Mouse (Mus musculus) heart, postnatal 25 days (tissue): ENCODE measurements around the gene Cpeb4. TPM values are rescaled to one million over a fixed set of nuclear protein-coding genes. Genes with fewer than 3 reads are reported as not detected.

Source experiments
- DNase-seq: peaks from one replicate; pipeline ENCODE4 v3.0.0; 2022; ENCODE audit warnings: low spot score
- intact Hi-C: fragments of 180-260 bp; cut with DNase I; formaldehyde crosslinking; loops from one replicate; pipeline ENCODE4 v1.15.1; 2025
- total RNA-seq, 2 experiments: library from RNA; stranded (reverse); gene quantifications; 2 replicates each; pipeline ENCODE4 v1.2.3; 2021

Cpeb4 gene
- total RNA-seq = 10 to 100 TPM; 80.9 to 92.0 TPM

GRCm38 (mm10) chr11:31871911-31872310 is at the start of gene Cpeb4:
TSS of gene Cpeb4 (plus strand) at chr11:31872211.
- intact Hi-C loops = loop anchor here (2.0 to 5.0 kb wide), 5 partner anchors 29 to 197 kb away; no protein-coding TSS in a partner anchor
- DNase-seq = no peak

GRCm38 (mm10) chr11:31822556-31822955 is 49.5 kb upstream of the Cpeb4 start:
- no peak for DNase-seq
- intact Hi-C loops = no loop called here

GRCm38 (mm10) chr11:31823513-31823912 is 48.5 kb upstream of the Cpeb4 start:
- DNase-seq = no peak
- intact Hi-C loops = no loop called here

- intact Hi-C loops = no loop called here
- DNase-seq = peak; percentile 10
These were observed 47.4 kb upstream of the Cpeb4 start for GRCm38 (mm10) chr11:31824504-31825166.

- intact Hi-C loops = no loop called here
- DNase-seq = no peak
These were observed 43.8 kb upstream of the Cpeb4 start for GRCm38 (mm10) chr11:31828011-31828770.

- intact Hi-C loops = no loop called here
- no peak for DNase-seq
These were observed 43.3 kb upstream of the Cpeb4 start for GRCm38 (mm10) chr11:31828771-31829072.

GRCm38 (mm10) chr11:31830213-31831151 is 41.5 kb upstream of the Cpeb4 start:
- intact Hi-C loops = no loop called here
- no peak for DNase-seq

- DNase-seq = no peak
- intact Hi-C loops = no loop called here
These were observed 40.6 kb upstream of the Cpeb4 start for GRCm38 (mm10) chr11:31831451-31831850.

- intact Hi-C loops = no loop called here
- no peak for DNase-seq
These were observed 40.0 kb upstream of the Cpeb4 start for GRCm38 (mm10) chr11:31831983-31832382.

GRCm38 (mm10) chr11:31832439-31832980 is 39.5 kb upstream of the Cpeb4 start:
- intact Hi-C loops = no loop called here
- no peak for DNase-seq

- no peak for DNase-seq
- intact Hi-C loops = no loop called here
These were observed 38.5 kb upstream of the Cpeb4 start for GRCm38 (mm10) chr11:31833506-31833905.

- DNase-seq = no peak
- intact Hi-C loops = loop anchor here (5.0 kb wide), 1 partner anchor 43 kb away; no protein-coding TSS in a partner anchor
These were observed 36.7 kb upstream of the Cpeb4 start for GRCm38 (mm10) chr11:31835352-31835751.

- DNase-seq = no peak
- intact Hi-C loops = loop anchor here (5.0 kb wide), 1 partner anchor 45 kb away; no protein-coding TSS in a partner anchor
These were observed 34.8 kb upstream of the Cpeb4 start for GRCm38 (mm10) chr11:31837243-31837642.

- intact Hi-C loops = loop anchor here (5.0 kb wide), 1 partner anchor 45 kb away; no protein-coding TSS in a partner anchor
- DNase-seq = no peak
These were observed 34.3 kb upstream of the Cpeb4 start for GRCm38 (mm10) chr11:31837753-31838152.

- intact Hi-C loops = loop anchor here (5.0 kb wide), 1 partner anchor 46 kb away; no protein-coding TSS in a partner anchor
- DNase-seq = peak; percentile 35
These were observed 33.4 kb upstream of the Cpeb4 start for GRCm38 (mm10) chr11:31838442-31839083.

GRCm38 (mm10) chr11:31839084-31839460 is 32.9 kb upstream of the Cpeb4 start:
- intact Hi-C loops = loop anchor here (5.0 kb wide), 1 partner anchor 47 kb away; no protein-coding TSS in a partner anchor
- DNase-seq = no peak

GRCm38 (mm10) chr11:31842171-31842959 is 29.6 kb upstream of the Cpeb4 start:
- no peak for DNase-seq
- intact Hi-C loops = no loop called here

GRCm38 (mm10) chr11:31843177-31843833 is 28.7 kb upstream of the Cpeb4 start:
- intact Hi-C loops = no loop called here
- DNase-seq = no peak
